Mouse (Mus musculus) brain, embryonic 14.5 days (tissue): ENCODE measurements around the gene Hoxc11.

Source experiments
- CTCF ChIP-seq: fragments of 200-500 bp; IDR thresholded peaks from 2 replicates; pipeline ENCODE4 v1.5.1; 2012; ENCODE audit warnings: inconsistent platforms, mild to moderate bottlenecking, moderate library complexity, borderline replicate concordance; ENCODE audit not compliant: insufficient read depth, insufficient read length; ENCODE audit errors: extremely low read depth
- POLR2A ChIP-seq: fragments of 200-500 bp; IDR thresholded peaks from 2 replicates; pipeline ENCODE4 v1.6.1; 2012; ENCODE audit warnings: mild to moderate bottlenecking, inconsistent platforms, borderline replicate concordance; ENCODE audit not compliant: poor library complexity, insufficient read depth, insufficient read length, severe bottlenecking; ENCODE audit errors: extremely low read depth

GRCm38 (mm10) chr15:103001370-103001769 is 47.1 kb downstream of the Hoxc11 start:
- no peak for TF ChIP-seq POLR2A
- TF ChIP-seq CTCF = no peak
